Mouse (Mus musculus): Measurements from ENCODE around the gene Lcorl. TPM values are rescaled to one million over a fixed set of nuclear protein-coding genes. Genes with fewer than 3 reads are reported as not detected.
"Not testable (repeated sequence)": the region's sequence is repeated elsewhere in the genome, so short reads cannot be mapped to it uniquely, and the experiment has no call there.

The Lcorl gene
- total RNA-seq, 2 experiments from 2014 or later: 7.4 to 11.3 TPM

DNA sequence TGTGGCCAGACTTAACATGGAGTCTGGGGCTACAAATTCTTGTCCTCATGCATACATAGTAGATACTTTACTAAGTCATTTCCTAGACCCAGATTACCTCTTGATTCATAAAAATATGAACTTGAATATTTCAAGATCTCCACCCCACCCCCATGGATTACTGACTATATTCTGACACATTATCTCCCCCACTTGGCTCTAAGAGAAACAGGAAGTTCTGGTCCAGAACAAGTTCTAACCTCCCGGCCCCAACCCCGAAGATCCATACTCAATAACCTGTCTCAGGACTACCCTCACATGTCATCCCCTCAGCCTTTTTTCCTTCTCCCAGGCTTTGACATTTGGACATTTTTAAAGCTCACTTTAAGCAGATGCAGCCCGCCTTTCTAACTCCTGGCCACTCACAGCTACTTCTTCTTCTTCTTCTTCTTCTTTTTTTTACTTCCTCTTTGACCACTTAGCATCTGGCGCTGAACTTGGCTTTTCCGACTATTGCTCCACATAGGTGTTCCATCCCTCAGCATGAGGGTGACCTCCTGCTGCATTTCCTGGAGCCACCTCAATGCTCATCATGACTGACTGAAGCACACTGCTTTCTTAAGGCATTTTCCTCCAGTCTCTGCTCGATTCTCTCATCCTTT lies 138.4 kb downstream of the Lcorl start:
- no peak for ATAC-seq (replicated peaks; ENCODE audit: low FRiP score, poor library complexity, severe bottlenecking)

- no peak for ATAC-seq (replicated peaks; ENCODE audit: low FRiP score, poor library complexity, severe bottlenecking)
These were observed 147.8 kb downstream of the Lcorl start for GRCm38 (mm10) chr5:45709653-45710052.

GRCm38 (mm10) chr5:45706811-45707210 lies 150.6 kb downstream of the Lcorl start:
- no peak for ATAC-seq (replicated peaks; ENCODE audit: low FRiP score, poor library complexity, severe bottlenecking)

DNA sequence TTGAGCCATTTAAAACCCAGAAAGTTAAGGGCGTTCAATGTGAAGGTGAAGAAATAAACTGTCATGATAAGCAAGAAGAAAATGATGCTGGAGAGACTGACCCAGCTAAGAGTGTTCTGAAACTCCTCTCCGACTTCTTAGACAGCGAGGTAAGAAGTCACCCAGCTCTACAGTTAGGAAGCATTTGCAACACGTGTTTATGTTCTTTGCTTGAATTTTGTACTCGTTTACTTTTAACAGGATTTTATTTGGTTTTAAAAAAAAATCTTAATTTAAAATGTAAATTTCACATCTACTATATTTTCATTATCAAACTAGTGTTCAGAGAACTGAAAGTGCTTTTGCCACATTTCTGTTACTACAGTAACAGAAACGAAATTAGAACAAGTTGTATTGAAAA lies 165.7 kb downstream of the Lcorl start:
- ATAC-seq (replicated peaks; ENCODE audit: low FRiP score, poor library complexity, severe bottlenecking): no peak

DNA sequence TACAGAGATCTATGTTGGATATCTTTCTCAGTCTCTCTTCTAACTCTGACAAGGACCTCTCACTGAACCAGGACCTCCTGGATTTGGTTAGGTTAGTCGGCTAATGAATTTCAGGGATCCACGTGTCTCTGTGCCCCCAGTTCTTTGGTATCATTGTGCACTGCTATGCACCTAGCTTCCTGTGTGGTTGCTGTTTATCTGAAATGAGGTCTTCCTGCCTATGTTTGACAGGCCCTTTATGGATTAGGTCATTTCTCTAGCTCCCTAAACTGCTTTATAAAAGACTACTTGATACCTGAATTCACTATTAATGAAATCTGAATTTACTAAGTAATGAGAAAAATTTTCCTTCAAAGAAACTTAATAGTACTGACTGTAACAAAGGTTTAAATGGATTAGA lies 166.6 kb downstream of the Lcorl start:
- ATAC-seq (replicated peaks; ENCODE audit: low FRiP score, poor library complexity, severe bottlenecking): no peak

DNA sequence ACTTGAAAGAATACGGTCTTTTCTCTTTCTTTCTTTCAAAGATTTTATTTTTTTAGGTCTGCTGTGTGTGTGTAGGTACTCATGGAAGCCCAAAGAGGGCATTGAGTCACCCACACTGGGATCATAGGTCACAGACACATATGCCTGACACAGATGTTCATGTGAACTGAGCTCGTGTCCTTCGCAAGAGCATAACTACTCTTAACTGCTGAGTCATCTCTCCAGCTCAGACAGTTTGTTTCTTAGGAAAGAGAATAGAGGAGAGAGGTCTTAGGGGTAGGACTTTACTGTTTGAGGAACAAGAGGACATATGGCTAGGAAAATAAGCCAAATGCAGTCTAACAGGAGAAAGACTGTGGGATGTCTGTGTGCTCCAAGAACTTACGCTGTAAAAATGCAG lies 168.3 kb downstream of the Lcorl start:
- no peak for ATAC-seq (replicated peaks; ENCODE audit: low FRiP score, poor library complexity, severe bottlenecking)

- no peak for ATAC-seq (replicated peaks; ENCODE audit: low FRiP score, poor library complexity, severe bottlenecking)
These were observed 171.2 kb downstream of the Lcorl start for GRCm38 (mm10) chr5:45686223-45686622.

DNA sequence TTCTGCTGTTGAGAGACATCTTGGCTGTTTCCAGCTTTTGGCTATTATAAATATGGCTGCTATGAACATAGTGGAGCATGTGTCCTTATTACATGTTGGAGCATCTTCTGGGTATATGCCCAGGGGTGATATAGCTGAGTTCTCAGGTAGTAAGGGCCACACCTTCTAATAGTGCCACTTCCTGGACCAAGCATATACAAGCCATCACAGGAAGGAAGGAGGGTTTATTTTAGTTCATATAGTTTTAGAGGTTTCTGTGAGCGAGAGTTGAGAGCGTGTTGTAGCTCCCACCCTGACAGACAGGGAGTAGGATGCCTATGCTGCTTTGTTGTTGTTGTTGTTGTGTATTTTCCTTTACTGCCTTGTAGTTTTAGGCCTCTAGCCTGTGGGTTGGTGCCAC lies 172.2 kb downstream of the Lcorl start:
- no peak for ATAC-seq (replicated peaks; ENCODE audit: low FRiP score, poor library complexity, severe bottlenecking)

- no peak for ATAC-seq (replicated peaks; ENCODE audit: low FRiP score, poor library complexity, severe bottlenecking)
These were observed 174.0 kb downstream of the Lcorl start for GRCm38 (mm10) chr5:45683388-45683787.

GRCm38 (mm10) chr5:45679955-45680354 lies 177.5 kb downstream of the Lcorl start:
- no peak for ATAC-seq (replicated peaks; ENCODE audit: low FRiP score, poor library complexity, severe bottlenecking)

DNA sequence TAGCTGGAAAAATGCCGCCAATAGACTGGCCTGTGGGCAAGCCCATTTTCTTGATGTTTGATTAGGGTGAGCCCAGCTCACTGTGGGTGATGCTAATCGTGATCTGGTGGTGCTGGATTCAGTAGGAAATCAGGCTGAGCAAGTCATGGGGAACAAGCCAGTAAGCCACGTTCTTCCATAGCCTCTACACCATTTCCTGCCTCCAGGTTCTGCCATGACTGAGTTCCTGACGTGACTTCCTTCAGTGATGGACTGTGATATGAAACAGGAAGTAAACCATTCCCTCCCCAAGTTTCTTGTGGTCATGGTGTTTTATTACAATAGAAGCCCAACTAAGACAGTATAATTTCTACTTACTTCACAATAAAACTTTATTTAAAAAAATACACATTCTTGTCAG lies 179.8 kb downstream of the Lcorl start:
- no peak for ATAC-seq (replicated peaks; ENCODE audit: low FRiP score, poor library complexity, severe bottlenecking)

- ATAC-seq (replicated peaks; ENCODE audit: low FRiP score, poor library complexity, severe bottlenecking): no peak
These were observed 182.4 kb downstream of the Lcorl start for GRCm38 (mm10) chr5:45675032-45675431.

- ATAC-seq (replicated peaks; ENCODE audit: low FRiP score, poor library complexity, severe bottlenecking): no peak
These were observed 186.4 kb downstream of the Lcorl start for GRCm38 (mm10) chr5:45670894-45671494.

- ATAC-seq (replicated peaks; ENCODE audit: low FRiP score, poor library complexity, severe bottlenecking): peak; percentile 6; the same call in 1 of the 2 replicates
These were observed 187.1 kb downstream of the Lcorl start for GRCm38 (mm10) chr5:45670280-45670670.

- ATAC-seq (replicated peaks; ENCODE audit: low FRiP score, poor library complexity, severe bottlenecking): peak; percentile 98
These were observed 187.7 kb downstream of the Lcorl start, which contains the start of gene Ncapg for GRCm38 (mm10) chr5:45669598-45670279. Gene Ncapg, plus strand, starts transcription at chr5:45669919.

GRCm38 (mm10) chr5:45669234-45669597 lies 188.2 kb downstream of the Lcorl start:
- ATAC-seq (replicated peaks; ENCODE audit: low FRiP score, poor library complexity, severe bottlenecking): peak; percentile 54

DNA sequence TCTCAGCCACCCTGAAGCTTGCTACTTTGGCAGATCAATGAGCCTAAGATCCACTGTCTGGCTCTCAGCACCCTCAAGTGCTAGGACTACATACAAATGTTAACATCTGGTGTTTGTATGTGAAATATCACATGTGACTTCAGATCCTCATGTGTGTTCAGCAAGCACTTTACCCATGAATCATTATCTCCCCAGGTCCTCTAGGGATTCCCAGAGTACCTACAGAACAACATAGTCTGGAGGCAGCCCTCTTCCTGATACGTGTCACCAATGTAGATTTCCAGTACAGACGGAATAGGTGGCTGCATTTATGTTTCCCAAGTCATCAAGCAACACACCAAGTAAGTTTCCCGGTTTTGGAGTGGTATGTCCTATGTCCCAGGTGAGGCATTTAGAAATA lies 188.6 kb downstream of the Lcorl start:
- ATAC-seq (replicated peaks; ENCODE audit: low FRiP score, poor library complexity, severe bottlenecking): 0 out of 2 replicates have a peak, but pooled peaks have one; percentile 16

- ATAC-seq (replicated peaks; ENCODE audit: low FRiP score, poor library complexity, severe bottlenecking): no peak
These were observed 189.1 kb downstream of the Lcorl start for GRCm38 (mm10) chr5:45668324-45668723.

DNA sequence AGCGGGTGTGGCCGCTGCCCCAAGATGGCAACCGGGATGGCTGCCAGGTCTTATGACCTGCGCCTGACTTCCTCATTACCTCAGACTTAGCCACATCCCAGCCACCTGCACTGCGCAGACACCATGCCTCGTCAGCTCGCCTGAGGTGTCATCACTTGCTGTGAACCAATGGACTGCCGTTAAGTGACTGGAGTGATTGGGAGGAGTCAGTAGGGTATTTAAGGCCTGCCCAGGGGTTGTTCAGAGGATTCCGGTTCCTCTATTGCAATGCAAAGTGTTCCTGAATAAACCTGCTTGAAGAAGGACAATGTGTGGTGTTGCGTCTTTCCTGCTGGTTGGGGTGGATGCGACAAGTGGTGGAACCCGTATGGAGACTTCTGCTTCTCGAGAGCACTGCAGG lies 199.0 kb downstream of the Lcorl start:
- ATAC-seq (replicated peaks; ENCODE audit: low FRiP score, poor library complexity, severe bottlenecking): not testable (repeated sequence)

DNA sequence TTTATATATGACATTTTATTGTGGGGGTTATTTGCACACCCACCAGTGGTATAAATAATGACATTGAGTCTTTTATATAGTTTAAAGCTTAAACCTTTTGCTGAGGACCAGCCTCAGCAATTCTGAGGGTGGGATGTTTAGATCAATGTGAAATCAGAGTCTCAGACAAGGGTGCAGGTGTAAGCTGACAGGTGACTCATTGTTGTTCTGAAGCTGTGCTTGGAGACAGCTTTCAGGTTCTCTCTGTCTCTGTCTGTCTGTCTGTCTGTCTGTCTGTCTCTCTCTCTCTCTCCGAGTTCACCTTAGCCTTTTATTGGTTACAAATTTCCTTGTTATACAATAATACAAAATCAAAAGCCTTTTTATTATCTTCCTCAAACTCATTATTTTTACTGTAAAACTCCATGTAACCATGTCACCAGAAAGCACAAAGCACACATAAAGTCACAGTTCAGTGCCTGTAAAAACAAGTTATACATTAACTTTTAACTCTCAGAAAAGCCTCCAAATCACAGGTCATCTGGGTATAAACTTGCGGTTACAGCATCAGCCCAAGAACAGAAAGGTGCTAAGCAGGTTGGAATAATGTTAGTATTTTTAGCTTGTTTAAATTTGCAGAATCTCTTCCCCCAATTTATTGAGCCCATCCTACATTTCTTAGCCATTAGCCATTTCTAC lies 206.2 kb downstream of the Lcorl start:
- no peak for ATAC-seq (replicated peaks; ENCODE audit: low FRiP score, poor library complexity, severe bottlenecking)

Data from erythroblast, adult 5-6 weeks (primary cell).